Mouse (Mus musculus) gastrocnemius, postnatal 4 days (tissue): ENCODE measurements at regions not wholly inside any gene's neighbourhood (a gene's known extent, or its start where the extent isn't known, plus 50 kb on each side); places are given as distances from the start of the nearest gene placed in this dataset.
A peak's percentile ranks its signal among the peaks of the same experiment; 100 is the strongest.

Source experiments
- DNase-seq, 2 experiments: peaks; one replicate each; pipeline ENCODE4 v3.0.0; 2021 to 2022; ENCODE audit warnings: low spot score in 2 of 2, mixed read lengths in 2 of 2

GRCm38 (mm10) chr15:62358338-62359239 lies 1435.8 kb upstream of the A1bg start:
- DNase-seq, result no peak

DNA sequence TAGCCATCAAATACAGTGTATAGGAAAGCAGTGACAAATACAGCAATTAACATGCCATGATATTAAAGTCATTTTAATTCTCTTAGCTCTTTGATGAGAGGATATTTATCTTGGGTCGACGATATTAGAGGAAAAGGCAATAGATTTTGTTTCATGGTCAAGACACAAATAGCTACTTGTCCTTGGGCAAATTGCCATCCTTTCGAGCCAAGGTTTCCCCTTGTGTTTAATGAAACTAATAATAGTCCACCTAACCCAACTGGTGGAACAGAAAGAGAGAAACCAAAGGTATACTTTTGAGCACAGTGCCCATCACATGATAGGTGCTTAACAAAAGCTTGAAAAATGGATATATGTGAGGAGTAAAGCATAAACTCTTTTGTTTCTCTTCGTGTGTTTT lies 1431.0 kb upstream of the A1bg start:
- no peak for DNase-seq

- no peak for DNase-seq
Measured at GRCm38 (mm10) chr15:62350862-62351757, 1428.3 kb upstream of the A1bg start.

GRCm38 (mm10) chr15:62349981-62350380 lies 1427.2 kb upstream of the A1bg start:
- DNase-seq, result no peak

DNA sequence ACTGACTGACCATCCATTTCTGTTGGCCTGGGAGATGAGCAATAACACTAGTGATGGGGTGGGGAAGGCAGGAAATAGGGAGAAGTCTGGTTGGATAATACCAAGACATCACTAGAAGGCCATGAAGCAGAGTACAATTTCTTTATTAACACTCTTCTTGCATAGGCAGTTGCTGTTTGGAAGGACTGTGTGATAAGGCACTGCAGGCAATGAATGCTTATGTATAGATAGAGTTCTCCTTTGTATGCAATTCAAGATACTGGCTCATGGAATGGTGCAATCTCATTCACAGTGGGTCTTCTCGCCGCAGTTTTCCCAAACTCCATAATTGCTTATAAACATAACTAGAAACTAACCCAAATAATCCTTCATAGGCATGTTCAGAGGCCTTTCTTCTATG lies 1426.1 kb upstream of the A1bg start:
- no peak for DNase-seq

DNA sequence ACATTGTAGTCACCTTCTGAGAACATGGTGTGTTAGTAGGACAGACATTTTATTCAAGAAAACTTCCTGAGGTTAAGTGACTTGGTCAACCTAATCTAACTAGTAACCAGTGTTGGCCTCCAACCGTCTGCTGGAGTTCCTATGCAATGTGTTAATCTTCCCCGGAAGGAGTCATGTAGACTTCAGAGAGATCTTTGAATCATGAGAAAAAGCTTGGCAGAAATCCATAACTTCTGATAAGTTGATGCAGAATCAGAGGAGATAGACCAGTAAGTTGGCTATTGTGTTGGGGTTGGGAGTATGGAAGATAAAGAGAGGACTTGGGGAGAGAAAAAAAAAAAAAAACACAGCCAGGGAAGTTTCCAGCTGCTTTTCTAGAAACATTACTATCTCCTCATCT lies 1424.9 kb upstream of the A1bg start:
- DNase-seq, result no peak

DNA sequence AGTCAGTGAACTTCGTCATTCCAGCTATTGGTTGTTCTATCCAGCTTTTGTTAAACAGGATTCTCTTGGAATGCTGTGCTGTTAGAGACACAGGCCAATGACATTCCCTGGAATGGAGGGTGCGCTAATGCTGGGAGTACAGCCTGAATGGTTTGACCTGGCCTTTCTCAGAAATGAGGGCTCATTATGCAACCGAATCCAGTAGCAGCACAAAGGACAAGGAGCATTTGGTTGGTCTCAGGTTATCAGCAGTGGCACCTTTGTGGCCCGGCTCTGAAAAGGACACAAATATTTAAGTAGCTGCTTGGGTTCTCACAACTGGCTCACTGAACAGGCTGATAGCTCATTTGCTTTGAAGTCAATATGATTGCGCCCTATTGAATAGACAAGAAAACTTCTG lies 1423.1 kb upstream of the A1bg start:
- DNase-seq, result no peak

DNA sequence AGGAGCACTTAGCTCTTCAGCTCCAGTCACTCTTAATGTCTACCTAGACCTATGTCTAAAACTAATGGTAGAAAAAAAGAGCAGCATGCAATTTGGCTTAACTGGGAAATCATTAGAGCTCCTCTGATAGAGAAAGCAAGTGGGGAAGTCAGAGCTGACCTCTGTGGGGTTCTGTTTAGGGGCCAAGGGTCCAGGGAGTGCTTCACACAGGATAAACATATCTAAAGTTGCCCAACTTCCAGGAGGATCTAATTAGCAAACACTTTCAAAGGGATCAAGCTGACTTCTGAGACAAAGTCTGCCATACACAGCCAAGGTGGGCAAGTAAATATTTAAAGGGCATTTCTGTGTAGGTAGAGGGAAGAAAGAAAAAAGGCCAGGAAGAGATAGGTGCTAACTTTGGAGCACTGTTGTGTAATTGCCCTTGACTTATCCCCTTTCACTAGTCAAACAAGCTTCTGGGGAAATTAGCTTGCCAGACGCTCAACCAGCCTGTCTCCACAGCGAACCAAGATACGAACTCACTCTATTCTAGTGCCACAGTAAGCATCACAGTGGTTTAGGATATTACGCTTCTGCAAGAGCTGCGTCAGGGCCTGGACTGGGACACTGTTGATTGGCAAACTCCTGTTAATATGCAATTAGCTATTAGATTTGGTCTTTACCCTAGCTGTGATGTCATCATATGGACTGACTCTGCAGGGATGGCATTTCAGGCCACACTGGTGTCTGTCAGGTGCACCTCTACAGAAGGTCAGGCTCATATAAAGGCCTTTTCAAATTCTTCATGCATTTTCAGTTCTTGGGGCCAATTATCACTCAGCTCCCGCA lies 1413.9 kb upstream of the A1bg start:
- DNase-seq, result no peak

DNA sequence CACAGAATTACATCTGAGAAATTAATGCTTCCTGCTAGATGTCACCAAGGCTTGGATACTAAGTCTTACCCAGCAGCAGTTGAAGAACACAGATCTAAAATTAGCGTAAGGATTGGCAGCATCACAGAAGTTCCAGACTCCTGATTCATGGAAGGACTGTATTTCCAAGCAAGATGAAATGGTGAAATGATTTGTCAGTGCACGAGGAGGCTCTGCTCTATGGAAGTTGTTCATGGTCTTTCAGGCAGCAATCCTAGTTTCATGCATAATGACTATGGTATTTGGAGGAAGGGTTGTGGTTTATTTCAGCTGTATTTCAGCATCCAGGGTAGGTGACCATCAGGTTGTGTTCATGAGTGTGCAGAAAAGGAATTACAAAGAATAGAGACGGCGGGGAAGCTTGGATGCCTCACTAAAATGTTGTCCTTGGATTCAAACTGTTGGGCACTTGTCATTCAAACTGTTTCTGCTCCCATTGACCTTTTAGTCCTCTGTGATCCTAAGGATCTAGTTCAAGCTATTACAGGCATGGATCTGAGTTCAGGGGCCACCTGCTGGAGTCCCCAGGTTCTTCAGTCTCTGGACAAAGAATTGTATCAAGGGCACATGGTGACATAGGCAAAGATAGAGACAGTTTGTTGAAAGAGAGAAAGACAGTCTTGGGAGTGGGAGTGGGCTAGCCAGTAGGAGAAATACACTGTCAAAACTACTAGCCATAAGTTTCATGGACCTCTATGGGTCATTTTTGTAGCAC lies 1411.6 kb upstream of the A1bg start:
- no peak for DNase-seq

DNA sequence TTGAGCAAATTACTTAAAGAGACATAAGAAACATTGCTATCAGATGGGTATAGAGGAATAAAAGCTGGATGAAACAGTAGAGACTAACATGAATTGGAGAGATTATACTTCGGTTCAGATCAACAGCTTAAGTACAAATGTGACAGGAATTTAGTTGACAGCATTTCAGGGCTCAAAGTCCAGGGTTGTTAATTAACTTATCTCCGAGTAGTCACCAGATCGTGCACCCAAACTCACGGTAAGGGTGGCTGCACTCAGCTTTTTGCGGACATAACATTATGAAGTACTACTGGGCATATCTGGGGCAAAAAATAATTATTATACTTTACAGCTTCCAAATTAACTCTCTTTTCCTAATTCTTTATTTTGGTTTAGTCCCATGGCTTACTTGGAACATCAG lies 1409.3 kb upstream of the A1bg start:
- DNase-seq, result no peak

- DNase-seq, result no peak
Measured at GRCm38 (mm10) chr15:62331138-62331800, 1408.5 kb upstream of the A1bg start.

GRCm38 (mm10) chr15:62328920-62329319 lies 1406.1 kb upstream of the A1bg start:
- no peak for DNase-seq

DNA sequence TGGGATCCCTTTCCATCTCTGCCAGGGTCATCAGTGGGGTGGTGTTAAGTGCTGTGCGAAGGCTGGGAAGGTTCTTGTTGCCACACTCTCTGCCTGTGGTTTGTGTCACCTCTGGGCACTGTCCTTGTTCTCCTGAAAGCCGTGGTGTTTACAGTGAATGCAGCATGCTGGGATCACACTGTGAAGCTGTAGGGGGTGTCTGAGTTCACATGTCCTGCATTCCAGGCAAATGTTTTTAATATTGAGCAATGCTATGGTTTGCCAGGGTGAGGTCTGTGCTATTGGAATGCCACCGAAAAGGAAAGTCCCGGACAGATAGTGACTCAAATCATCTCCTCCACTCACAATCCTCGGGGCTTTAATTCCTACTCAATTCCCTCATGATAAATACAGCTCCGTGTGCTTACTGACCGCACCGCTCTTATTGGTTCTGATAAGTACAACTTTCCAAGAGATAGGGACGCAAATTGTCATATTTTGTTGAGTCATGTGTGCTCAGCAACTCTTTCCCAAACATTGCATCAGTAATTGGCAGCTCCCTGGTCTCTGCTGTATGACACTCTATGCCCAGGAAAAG lies 1405.6 kb upstream of the A1bg start:
- peak in 1 of 2 experiments; percentile 31 for DNase-seq

- DNase-seq, result no peak
Measured at GRCm38 (mm10) chr15:62327481-62327880, 1404.7 kb upstream of the A1bg start.

DNA sequence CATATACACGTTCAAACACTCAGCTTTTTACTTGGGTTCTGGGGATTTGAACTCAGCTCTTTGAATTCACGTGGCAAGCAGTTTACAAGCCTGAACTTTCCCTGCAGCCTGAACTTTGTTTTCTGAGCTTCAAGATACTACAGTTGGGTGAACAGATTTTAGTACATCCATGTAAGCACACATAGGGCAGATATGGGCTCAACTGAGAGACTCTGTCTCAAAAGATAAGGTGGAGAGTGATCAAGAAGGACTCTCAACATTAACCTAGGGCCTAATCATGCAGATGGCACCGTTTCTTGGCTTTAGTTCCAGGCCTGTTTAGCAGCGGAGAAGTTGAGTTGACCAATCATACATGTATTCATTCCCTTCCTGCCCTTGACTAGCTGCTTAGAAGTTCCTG lies 1403.7 kb upstream of the A1bg start:
- no peak for DNase-seq

GRCm38 (mm10) chr15:62325451-62326290 lies 1402.9 kb upstream of the A1bg start:
- DNase-seq, result no peak

GRCm38 (mm10) chr15:62320966-62321365 lies 1398.2 kb upstream of the A1bg start:
- no peak for DNase-seq

- no peak for DNase-seq
Measured at GRCm38 (mm10) chr15:62314449-62314848, 1391.6 kb upstream of the A1bg start.

DNA sequence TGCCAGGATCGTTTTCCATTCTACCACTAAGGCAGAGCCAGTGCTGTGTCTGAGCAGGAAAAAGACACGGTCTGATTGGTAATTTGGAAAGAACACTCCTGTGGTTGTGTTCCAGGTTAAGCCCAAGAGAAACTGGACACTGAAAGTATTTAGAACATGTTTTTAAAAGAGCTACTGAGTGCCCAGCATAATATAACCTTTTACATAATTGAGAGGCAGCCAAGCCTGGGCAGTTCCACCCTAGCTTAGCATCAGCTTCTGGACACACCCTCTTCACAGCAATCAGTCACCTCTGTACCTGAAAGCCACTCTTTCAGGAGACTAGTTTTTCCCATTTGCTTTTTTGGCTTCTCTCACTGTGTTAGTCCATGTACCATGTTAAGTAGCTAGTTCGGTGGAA lies 1379.4 kb upstream of the A1bg start:
- DNase-seq, result no peak
